Mouse (Mus musculus) stomach, postnatal 0 days (tissue): Measurements from ENCODE around the gene Tmem110. TPM values are rescaled to one million over a fixed set of nuclear protein-coding genes. Genes with fewer than 3 reads are reported as not detected.
A peak's percentile ranks its signal among the peaks of the same experiment; 100 is the strongest.

Experiments used
- ATAC-seq: fragments of 200-750 bp; cut with Nextera tagmentation; 2 replicates; pipeline ENCODE4 v1.8.0; 2017; ENCODE audit not compliant: low FRiP score, low TSS enrichment
- DNase-seq: peaks from one replicate; pipeline ENCODE4 v3.0.0-alpha.2; 2016; ENCODE audit warnings: low spot score
- H3K27ac ChIP-seq: fragments of 300-500 bp; sonication (generic); replicated peaks from 2 replicates; pipeline ENCODE4 v1.5.1; 2014; ENCODE audit warnings: mild to moderate bottlenecking, control low read depth
- H3K27me3 ChIP-seq: fragments of 300-500 bp; sonication (generic); 2 replicates; pipeline ENCODE4 v1.6.1; 2014; ENCODE audit warnings: low read length; ENCODE audit not compliant: control insufficient read depth, insufficient read depth
- H3K36me3 ChIP-seq: fragments of 300-500 bp; sonication (generic); 2 replicates; pipeline ENCODE4 v1.6.1; 2014; ENCODE audit warnings: low read length, mixed read lengths; ENCODE audit not compliant: control insufficient read depth, insufficient read depth
- H3K4me1 ChIP-seq: fragments of 300-500 bp; sonication (generic); replicated peaks from 2 replicates; pipeline ENCODE4 v1.6.1; 2014; ENCODE audit warnings: antibody characterized with exemption; ENCODE audit not compliant: control insufficient read depth, insufficient read depth
- H3K4me2 ChIP-seq: fragments of 300-500 bp; sonication (generic); replicated peaks from 2 replicates; pipeline ENCODE4 v1.6.1; 2014; ENCODE audit warnings: low read depth, mild to moderate bottlenecking, control low read depth, moderate library complexity
- H3K4me3 ChIP-seq: fragments of 300-500 bp; sonication (generic); 2 replicates; pipeline ENCODE4 v1.5.1; 2014; ENCODE audit warnings: low read depth, low read length, control low read depth
- H3K9ac ChIP-seq: fragments of 300-500 bp; sonication (generic); 2 replicates; pipeline ENCODE4 v1.6.1; 2014; ENCODE audit warnings: mild to moderate bottlenecking, low read length, control low read depth, mixed read lengths
- H3K9me3 ChIP-seq: fragments of 300-500 bp; sonication (generic); 2 replicates; pipeline ENCODE4 v1.6.1; 2016; ENCODE audit warnings: low read length; ENCODE audit not compliant: control insufficient read depth
- CTCF ChIP-seq: IDR thresholded peaks from 2 replicates; pipeline ENCODE4 v1.5.1; 2016; ENCODE audit warnings: antibody characterized with exemption, low read depth, mild to moderate bottlenecking, moderate library complexity
- EP300 ChIP-seq: optimal IDR thresholded peaks from 2 replicates; pipeline ENCODE3; 2016; ENCODE audit warnings: antibody characterized with exemption
- WGBS: fragments of 180-500 bp; shearing (Covaris S2); extraction: QIAGEN DNeasy Blood & Tissue Kit; methylation state at CpG from one replicate; pipeline ENCODE4 v1.1.7; 2014; 5-methylcytosine and 5-hydroxymethylcytosine counted together
- polyA plus RNA-seq: library from polyadenylated mRNA; unstranded; fragments of >200 nt; fragmentation: Nextera tagmentation; extraction: Ambion mirVana; gene quantifications from 2 replicates; pipeline ENCODE4 v1.2.1, GENCODE M21; 2015

The Tmem110 gene
- polyA plus RNA-seq, 1 experiment from 2014 or later = 24.0 TPM

DNA sequence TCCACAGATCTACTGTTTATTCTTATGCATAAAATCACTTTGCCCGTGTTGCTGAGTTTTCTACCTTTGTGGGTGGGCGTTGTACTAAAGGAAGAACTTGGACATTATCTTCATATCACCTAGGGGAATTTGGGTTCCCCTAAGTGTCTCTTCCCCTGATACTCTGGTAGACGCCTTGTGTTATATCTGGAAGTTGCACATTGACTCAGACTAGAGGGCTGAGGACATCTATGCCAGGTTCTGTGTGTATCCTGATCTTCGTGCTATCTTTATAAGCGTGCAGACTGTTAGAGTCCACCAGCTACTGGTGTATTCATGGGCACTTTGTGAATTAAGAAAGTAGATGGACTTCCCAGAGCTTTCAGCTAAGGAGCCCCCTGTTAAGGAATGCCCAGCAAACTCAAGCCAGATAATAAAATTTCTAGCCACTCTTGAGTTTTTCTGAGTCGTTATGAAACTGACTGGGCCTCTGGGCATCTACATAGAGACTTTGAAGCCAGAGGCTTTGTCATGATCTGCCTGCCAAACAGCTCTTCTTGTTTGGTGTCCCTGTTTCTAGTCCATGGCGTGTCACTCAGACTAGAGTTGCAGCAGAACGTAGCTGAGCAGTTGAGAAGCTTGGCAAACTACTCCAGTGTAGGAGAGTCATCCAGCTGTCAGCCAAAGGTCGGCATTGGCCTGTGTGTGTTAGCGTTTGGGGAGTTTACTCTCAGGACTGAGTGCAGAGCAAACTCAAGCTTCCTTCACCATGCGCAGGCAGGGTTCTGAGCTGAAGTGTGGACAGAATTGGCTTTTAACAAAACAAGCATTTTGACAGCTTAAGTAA is 3.5 kb downstream of the Tmem110 start:
- no peak overlapping the region for H3K9ac ChIP-seq

DNA sequence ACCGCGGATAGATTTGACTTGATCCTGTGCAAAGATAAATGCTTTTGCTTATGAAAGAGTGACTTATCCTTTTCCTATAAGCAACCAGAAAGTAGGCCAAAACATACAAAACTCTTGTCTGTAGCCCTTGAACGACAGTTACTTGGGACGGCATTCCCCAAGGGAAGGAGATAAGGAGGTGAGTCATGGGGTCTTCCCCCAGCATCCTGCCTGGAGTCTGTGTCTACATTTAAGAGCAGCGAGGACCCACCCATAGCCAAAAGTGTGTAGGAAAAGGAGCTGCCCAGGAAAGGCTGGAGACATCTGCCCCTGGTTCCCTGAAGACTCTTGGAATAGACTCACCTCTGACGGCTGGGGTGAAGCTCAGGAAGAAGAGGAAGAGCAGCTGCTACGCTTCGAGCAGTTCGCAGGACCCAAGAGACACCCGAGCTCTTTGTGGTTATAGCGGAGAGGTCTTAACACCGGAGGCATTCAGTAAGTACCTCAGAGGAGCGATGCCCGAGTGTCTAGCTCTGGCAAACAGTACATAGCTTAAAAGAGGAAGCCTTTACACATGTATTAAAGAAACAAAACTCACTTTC is 12.1 kb downstream of the Tmem110 start:
- H3K27ac ChIP-seq = no peak overlapping the region
- DNase-seq = no peak
- TF ChIP-seq CTCF = no peak
- no peak for TF ChIP-seq EP300

More for the DNA sequence above, 3.5 kb downstream of the Tmem110 start:
- Histone ChIP-seq H3K4me3 (no peak overlapping the region), H3K4me2 (peak overlapping the region; percentile 12; the same call in 1 of the 2 replicates), H3K9me3 (no peaks in the 10 kb centered on the region), H3K27ac (peak overlapping the region; percentile 59), H3K27me3 (no peaks in the 10 kb centered on the region), H3K4me1 (peaks cover 8% of the 10 kb centered on the region; the same call in 1 of the 2 replicates), H3K36me3 (no peaks in the 10 kb centered on the region)
- DNase-seq = peak; percentile 77
- 45% methylated on average over 11 of the region's 11 CpGs for WGBS
- peak; percentile 71 for ATAC-seq
- TF ChIP-seq EP300 (no peak), CTCF (no peak)

DNA sequence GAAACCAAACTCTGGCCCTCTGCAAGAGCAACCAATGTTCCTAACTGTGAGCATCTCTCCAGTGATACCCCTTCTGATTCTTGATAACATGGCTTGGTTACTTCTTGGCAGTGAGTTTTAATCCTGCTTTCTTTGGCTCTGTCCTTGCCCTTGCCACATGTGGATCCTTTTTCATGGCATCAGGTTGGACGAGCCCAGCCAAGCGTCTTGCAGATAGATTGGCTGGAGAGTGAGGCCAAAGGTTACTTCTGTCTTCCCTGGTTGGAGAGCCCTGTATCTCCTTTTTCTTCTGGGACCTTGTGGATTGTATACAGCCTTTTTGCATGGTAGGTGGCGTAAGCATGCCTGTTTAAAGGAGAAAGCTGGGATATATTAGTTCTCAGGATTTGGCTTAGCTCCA is 18.3 kb downstream of the Tmem110 start:
- ATAC-seq = no peak
- no peak overlapping the region for H3K4me3 ChIP-seq
- no peaks in the 10 kb centered on the region for H3K36me3 ChIP-seq
- H3K4me1 ChIP-seq = no peaks in the 10 kb centered on the region
- no peak for DNase-seq
- 89% methylated on average over 3 of the region's 3 CpGs for WGBS
- H3K4me2 ChIP-seq = no peak overlapping the region
- no peak overlapping the region for H3K9ac ChIP-seq
- H3K27me3 ChIP-seq = no peaks in the 10 kb centered on the region
- H3K27ac ChIP-seq = no peak overlapping the region
- no peaks in the 10 kb centered on the region for H3K9me3 ChIP-seq
- TF ChIP-seq EP300 (no peak), CTCF (no peak)

More for the DNA sequence above, 12.1 kb downstream of the Tmem110 start:
- Histone ChIP-seq H3K36me3 (no peaks in the 10 kb centered on the region), H3K9me3 (no peaks in the 10 kb centered on the region), H3K4me2 (no peak overlapping the region), H3K9ac (no peak overlapping the region), H3K4me1 (no peaks in the 10 kb centered on the region), H3K4me3 (no peak overlapping the region), H3K27me3 (no peaks in the 10 kb centered on the region)
- WGBS = 82% methylated on average over 14 of the region's 14 CpGs
- no peak for ATAC-seq

DNA sequence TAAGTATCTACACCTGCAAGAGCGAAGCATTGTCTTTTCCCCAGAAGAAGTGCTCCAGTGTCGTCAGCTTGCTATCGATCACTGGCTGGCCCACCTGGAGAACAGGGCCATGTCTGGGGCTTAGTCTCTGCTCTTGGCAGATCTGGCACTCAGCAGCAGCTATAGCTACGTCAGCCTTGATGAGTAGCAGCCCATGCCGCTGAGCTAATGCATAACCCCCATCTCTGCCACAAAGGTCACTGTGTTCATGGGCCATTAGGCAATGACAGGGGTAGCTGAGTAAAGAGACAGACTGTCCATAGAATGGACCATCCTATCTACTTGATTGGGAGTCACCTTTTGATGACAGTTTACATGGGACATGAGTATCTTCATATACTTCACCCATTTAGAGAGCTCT is 25.1 kb downstream of the Tmem110 start:
- no peak overlapping the region for H3K4me3 ChIP-seq
- DNase-seq (no peak), ATAC-seq (no peak)
- H3K27ac ChIP-seq = no peak overlapping the region
- WGBS = 86% methylated on average over 5 of the region's 5 CpGs
- no peak overlapping the region for H3K4me2 ChIP-seq
- H3K4me1 ChIP-seq = no peaks in the 10 kb centered on the region
- no peaks in the 10 kb centered on the region for H3K9me3 ChIP-seq
- no peaks in the 10 kb centered on the region for H3K27me3 ChIP-seq
- no peak for TF ChIP-seq CTCF
- TF ChIP-seq EP300 = no peak
- H3K9ac ChIP-seq = no peak overlapping the region
- H3K36me3 ChIP-seq = no peaks in the 10 kb centered on the region

DNA sequence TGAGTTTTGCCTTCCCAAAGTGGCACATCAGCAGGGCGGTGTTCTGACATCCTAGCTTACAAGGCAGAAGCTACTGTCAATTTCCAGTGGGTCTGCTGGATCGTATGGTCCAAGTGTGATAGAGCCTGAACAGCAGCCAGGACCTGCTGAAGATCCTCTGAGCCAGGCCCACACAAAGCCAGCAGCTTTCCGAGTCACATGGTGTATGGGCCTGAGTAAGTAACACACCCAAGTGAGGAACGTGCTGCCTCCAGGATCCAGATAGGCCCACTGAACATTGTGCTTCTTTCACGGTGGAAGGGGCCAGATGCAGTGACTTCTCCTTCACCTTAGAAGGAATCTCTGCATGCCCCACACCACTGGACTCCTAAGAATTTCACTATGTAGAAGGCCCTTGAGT is 26.9 kb downstream of the Tmem110 start:
- Histone ChIP-seq H3K4me1 (no peaks in the 10 kb centered on the region), H3K27ac (no peak overlapping the region), H3K9me3 (no peaks in the 10 kb centered on the region), H3K27me3 (no peaks in the 10 kb centered on the region), H3K36me3 (no peaks in the 10 kb centered on the region), H3K9ac (no peak overlapping the region), H3K4me2 (no peak overlapping the region), H3K4me3 (no peak overlapping the region)
- ATAC-seq = peak; percentile 77
- TF ChIP-seq EP300 (no peak), CTCF (no peak)
- peak; percentile 38 for DNase-seq
- WGBS = 63% methylated on average over 5 of the region's 5 CpGs

DNA sequence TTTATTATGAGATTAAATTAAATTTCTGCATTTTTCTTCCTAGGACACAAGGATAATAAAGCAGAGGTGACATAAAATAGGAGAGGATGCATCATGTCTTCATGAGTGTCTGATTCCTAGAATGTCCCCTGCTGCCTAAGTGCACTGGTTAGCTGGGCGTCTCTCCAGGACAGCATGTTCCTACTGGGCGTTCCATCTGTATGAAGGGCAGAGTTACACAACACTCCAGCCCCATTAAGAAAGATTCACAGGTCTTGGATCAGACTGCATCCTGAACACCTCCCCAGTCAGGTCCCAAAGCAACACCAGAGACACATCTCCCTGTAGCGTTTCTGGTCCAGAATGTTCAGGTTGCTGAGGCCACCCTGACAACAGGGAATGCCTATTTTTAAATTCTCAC is 29.9 kb downstream of the Tmem110 start:
- Histone ChIP-seq H3K27me3 (no peaks in the 10 kb centered on the region), H3K4me3 (no peak overlapping the region), H3K4me1 (no peaks in the 10 kb centered on the region), H3K27ac (no peak overlapping the region), H3K9ac (no peak overlapping the region), H3K9me3 (no peaks in the 10 kb centered on the region), H3K36me3 (no peaks in the 10 kb centered on the region), H3K4me2 (no peak overlapping the region)
- TF ChIP-seq CTCF = no peak
- no peak for TF ChIP-seq EP300
- ATAC-seq (no peak), DNase-seq (no peak)
- WGBS = 85% methylated on average over 3 of the region's 3 CpGs
